Mouse (Mus musculus) olfactory bulb, adult 2 months (tissue): Measurements from ENCODE around the gene Hist1h3c. TPM values are rescaled to one million over a fixed set of nuclear protein-coding genes. Genes with fewer than 3 reads are reported as not detected.
"Not testable (repeated sequence)": the region's sequence is repeated elsewhere in the genome, so short reads cannot be mapped to it uniquely, and the experiment has no call there.

Experiments used
- H3K27ac ChIP-seq: fragments of 200-500 bp; 2 replicates; pipeline ENCODE4 v1.5.1; 2012; ENCODE audit warnings: low read depth, low read length; ENCODE audit not compliant: insufficient read depth
- H3K4me1 ChIP-seq: fragments of 200-500 bp; 2 replicates; pipeline ENCODE4 v1.6.1; 2012; ENCODE audit warnings: low read length; ENCODE audit not compliant: control insufficient read depth, insufficient read depth
- H3K4me3 ChIP-seq: fragments of 200-500 bp; 2 replicates; pipeline ENCODE4 v1.5.1; 2012; ENCODE audit warnings: mild to moderate bottlenecking, low read depth, low read length, moderate library complexity; ENCODE audit not compliant: insufficient read depth
- CTCF ChIP-seq: fragments of 200-500 bp; IDR thresholded peaks from 2 replicates; pipeline ENCODE4 v1.5.1; 2012; ENCODE audit warnings: low read depth, mild to moderate bottlenecking, low read length, moderate library complexity; ENCODE audit not compliant: insufficient read depth
- POLR2A ChIP-seq: fragments of 200-500 bp; IDR thresholded peaks from 2 replicates; pipeline ENCODE4 v1.6.1; 2012; ENCODE audit warnings: mild to moderate bottlenecking, low read depth, low read length, moderate library complexity; ENCODE audit not compliant: insufficient read depth
- WGBS: fragments of 180-500 bp; shearing (Covaris S2); methylation state at CpG from one replicate; pipeline ENCODE4 v1.1.7; 2018; 5-methylcytosine and 5-hydroxymethylcytosine counted together
- polyA plus RNA-seq: library from polyadenylated mRNA; stranded (reverse); fragments of >200 nt; gene quantifications from 2 replicates; pipeline ENCODE4 v1.2.4, GENCODE M21; 2012; ENCODE audit warnings: low replicate concordance; ENCODE audit not compliant: missing spikeins, insufficient read depth, insufficient read length

Gene Hist1h3c
- polyA plus RNA-seq, 1 experiment = not detected

DNA sequence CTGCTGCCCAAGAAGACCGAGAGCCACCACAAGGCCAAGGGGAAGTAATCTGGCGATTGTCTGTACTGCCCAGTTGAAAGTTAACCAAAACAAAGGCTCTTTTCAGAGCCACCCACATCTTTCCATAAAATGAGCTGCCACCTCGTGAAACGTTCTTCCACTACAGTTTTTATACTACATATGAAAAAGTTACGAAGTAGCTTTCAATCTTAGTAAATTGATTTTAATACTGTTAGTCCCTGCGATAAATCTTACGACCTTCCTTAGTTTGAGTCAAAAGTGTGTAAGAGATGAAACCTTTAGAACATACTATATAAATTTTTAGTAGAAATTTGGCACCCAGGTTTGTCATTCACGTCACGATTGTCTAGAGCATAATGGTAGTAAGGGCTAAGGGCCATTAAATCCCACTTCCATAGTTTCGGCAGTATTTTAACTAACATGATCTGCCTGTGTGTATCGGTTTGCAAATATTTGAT lies 6.1 kb upstream of the Hist1h3c start:
- Histone ChIP-seq H3K4me1 (peaks cover 7% of the 10 kb centered on the region), H3K27ac (peak overlapping the region; percentile 82; the same call in 1 of the 2 replicates), H3K4me3 (peak overlapping the region; percentile 73)
- no peak for TF ChIP-seq CTCF
- no peak for TF ChIP-seq POLR2A
- under 1% methylated on average over 11 of the region's 11 CpGs for WGBS

GRCm38 (mm10) chr13:23750839-23751477 lies 5.6 kb upstream of the Hist1h3c start, which contains the start of gene Hist1h2ab:
TSS of gene Hist1h2ab (plus strand) at chr13:23751126.
- Histone ChIP-seq H3K27ac (peak within 1 kb of the TSS; percentile 94), H3K4me3 (peak within 1 kb of the TSS; percentile 73)
- not testable (repeated sequence) for H3K4me1 ChIP-seq
- WGBS = under 1% methylated on average over 31 of the region's 47 CpGs

DNA sequence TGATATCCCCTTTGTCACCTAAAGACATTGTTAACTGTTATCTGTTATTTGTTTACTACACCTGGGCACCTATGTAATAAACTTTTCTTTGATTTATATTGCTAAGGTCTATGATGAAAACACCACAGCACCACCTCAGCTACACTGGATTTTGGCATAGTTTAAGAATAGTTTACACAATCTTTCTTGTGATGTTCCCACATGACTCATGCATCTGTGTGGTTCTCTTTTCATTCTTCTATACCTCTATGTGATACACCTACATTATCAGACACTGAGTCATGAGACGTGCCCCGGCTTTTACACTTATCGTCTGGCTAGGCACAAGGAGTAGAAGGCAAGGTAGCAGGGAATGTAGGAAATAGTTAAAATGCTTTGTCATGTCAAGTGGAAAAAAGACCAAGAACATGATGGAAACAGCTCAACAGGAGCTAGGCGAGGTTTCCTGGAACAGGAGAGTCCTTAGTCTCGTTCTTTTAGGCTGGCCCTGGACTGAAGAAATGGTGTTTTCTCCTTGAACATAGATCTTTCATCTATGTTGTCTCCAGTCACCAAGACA lies 4.2 kb upstream of the Hist1h3c start:
- Histone ChIP-seq H3K4me3 (no peak overlapping the region), H3K4me1 (peaks cover 14% of the 10 kb centered on the region), H3K27ac (no peak overlapping the region)
- WGBS = 92% methylated on average over 5 of the region's 5 CpGs
- TF ChIP-seq CTCF (no peak), POLR2A (no peak)

DNA sequence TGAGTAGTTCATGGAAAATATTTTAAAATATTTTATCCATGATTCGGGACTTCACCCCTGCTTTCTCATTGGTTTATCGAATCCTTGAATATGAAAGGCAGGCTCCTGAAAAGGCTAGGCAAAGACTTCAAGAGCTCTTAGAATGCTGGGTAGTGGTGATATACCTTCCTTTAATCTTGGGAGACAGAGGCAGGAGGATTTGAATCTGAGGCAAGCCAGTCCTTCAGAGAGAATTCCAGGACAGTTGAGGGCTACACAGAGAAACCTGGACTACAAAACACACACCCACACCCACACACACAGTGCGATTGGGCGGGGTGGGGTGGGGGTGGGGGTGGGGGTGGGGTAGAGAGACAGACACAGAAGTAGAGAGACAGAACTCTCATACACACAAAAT lies 2.5 kb upstream of the Hist1h3c start:
- Histone ChIP-seq H3K4me3 (no peak overlapping the region), H3K27ac (no peak overlapping the region), H3K4me1 (peaks cover 14% of the 10 kb centered on the region)
- TF ChIP-seq CTCF = no peak
- TF ChIP-seq POLR2A = no peak
- WGBS = 8% methylated on average over 4 of the region's 4 CpGs

DNA sequence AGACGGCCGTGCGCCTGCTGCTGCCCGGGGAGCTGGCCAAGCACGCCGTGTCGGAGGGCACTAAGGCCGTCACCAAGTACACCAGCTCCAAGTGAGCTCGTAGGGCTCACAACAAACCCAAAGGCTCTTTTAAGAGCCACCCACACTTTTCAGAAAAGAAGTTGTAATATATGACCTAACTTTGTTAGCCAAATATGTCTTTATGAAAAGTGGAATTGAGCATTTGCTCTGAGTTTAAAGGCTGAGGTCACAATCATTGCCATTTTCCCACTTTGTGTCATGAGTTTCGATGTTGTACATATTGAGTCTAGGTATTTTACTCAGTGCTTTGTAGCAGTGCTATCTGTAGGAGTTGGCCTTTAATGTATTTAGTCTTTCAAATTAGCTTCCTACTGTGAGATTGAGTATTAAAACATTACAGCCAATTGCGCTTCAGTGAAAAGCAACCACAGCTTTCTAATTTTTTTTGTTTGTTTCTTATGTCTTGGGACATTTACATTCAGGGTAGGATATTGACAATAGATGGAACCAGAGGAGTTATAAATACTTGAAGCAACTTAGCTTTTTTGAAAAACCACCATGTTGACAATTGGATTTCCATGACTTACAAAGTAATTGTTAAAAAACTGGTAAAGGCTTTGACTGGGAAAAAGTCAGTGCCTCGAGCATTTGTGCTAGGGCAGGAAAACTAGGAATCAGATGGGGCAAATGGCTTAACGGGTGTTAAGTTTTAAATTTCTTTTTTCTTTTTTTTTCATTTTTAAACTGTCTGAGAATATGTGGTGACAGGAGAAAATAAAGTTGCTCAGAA lies 1.9 kb upstream of the Hist1h3c start:
- H3K27ac ChIP-seq = peak overlapping the region; percentile 95
- WGBS = 3% methylated on average over 13 of the region's 13 CpGs
- H3K4me3 ChIP-seq = peak overlapping the region; percentile 47
- TF ChIP-seq POLR2A = no peak
- TF ChIP-seq CTCF = no peak
- peaks cover 11% of the 10 kb centered on the region for H3K4me1 ChIP-seq

DNA sequence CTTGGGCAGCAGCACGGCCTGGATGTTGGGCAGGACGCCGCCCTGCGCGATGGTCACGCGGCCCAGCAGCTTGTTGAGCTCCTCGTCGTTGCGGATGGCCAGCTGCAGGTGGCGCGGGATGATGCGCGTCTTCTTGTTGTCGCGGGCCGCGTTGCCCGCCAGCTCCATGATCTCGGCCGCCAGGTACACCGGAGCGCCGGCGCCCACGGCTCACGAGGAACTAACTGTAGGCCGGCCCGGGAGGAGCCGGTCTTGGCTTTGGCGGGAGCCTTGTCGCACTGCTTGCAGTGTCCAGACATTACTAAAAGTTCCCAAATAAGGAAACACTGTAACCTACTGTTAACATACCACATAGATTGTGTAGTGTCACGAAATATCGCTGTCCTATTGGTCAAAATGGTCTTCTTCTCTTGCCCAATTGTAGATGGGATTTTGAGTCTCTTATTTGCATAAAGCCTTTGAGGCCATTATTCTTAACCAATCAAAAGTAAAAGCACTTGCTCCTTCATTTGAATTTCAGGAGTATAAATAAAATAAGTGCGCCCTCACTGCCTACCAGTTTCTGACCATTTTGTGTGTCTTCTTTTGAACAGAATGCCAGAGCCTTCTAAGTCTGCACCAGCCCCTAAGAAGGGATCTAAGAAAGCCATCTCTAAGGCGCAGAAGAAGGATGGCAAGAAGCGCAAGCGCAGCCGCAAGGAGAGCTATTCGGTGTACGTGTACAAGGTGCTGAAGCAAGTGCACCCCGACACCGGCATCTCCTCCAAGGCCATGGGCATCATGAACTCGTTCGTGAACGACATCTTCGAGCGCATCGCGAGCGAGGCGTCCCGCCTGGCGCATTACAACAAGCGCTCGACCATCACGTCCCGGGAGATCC lies 1.0 kb upstream of the Hist1h3c start, which contains the start of gene Hist1h2bb:
Gene Hist1h2bb, plus strand, starts transcription at position 534 of the 880 bp plus-strand sequence.
- WGBS = under 1% methylated on average over 42 of the region's 58 CpGs
- Histone ChIP-seq H3K27ac (peak within 1 kb of the TSS; percentile 99), H3K4me3 (peak within 1 kb of the TSS; percentile 73)
- not testable (repeated sequence) for H3K4me1 ChIP-seq

- H3K27ac ChIP-seq = no peak overlapping the region
- TF ChIP-seq POLR2A (no peak), CTCF (no peak)
- peaks cover 9% of the 10 kb centered on the region for H3K4me1 ChIP-seq
- 6% methylated on average over 19 of the region's 36 CpGs for WGBS
- no peak overlapping the region; the same call in 1 of the 2 replicates for H3K4me3 ChIP-seq
Observed at GRCm38 (mm10) chr13:23744421-23745380, 701 bp downstream of the Hist1h3c start.

DNA sequence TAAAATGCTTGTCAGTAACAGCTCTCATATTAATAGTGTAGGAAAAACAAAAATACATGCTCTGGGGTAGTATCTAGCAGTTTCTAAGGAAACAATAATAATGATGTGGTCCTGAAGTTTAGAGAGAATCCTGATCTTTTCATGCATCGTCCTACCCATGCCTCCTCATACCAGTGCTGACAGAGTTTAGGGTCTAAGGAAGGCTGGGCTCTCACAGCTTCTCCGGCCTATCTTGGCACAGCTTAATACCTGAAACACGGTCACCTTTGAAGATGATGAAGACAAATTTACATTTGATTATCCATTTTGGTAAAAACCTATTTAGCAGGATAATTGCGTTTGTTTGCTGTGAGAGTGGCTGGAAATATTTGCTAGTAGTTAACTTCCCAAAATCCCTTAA lies 1.4 kb downstream of the Hist1h3c start:
- TF ChIP-seq POLR2A = no peak
- TF ChIP-seq CTCF = no peak
- Histone ChIP-seq H3K4me3 (no peak overlapping the region), H3K27ac (no peak overlapping the region), H3K4me1 (peaks cover 9% of the 10 kb centered on the region)
- 29% methylated on average over 4 of the region's 4 CpGs for WGBS
